Mouse (Mus musculus): ENCODE results near the gene Thsd4. TPM values are rescaled to one million over a fixed set of nuclear protein-coding genes. Genes with fewer than 3 reads are reported as not detected.
A peak's percentile ranks its signal among the peaks of the same experiment; 100 is the strongest.

Thsd4 gene
- polyA plus RNA-seq, 1 experiment from 2014 or later: 8.7 TPM

DNA sequence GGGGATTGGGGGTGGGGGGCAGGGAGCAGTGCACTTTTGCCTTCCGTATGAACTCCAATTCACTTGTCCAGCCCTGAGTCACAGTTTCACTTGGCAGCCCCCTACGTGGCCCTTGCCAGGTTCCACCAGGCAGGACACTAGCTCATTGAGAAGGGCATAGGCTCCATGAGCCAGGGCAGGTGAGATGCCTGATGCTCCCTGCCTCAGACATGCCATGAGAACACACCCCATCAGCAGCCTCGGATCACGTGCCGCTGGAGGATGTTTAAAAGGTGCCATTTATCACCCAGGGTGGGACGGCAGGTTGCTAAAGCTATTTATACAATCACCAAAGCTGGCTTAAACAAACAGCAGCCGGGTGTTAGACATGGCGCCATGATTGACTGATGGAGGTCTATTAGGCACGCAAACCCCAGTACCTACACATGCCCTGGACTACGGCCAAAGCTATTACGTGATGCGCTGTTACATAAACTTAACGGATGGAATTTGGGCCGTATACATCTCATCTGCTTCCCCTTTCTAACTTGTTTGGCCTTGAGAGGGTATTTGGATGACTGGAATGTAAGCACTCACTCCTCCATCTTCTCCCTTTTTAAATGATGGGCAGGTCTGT lies 157.6 kb downstream of the Thsd4 start:
- ATAC-seq (ENCODE audit: low read depth): peak; percentile 23; the same call in 1 of the 2 replicates
- Histone ChIP-seq H3K36me3 (no peaks in the 10 kb centered on the region), H3K4me1 (replicated peaks) (peaks cover 20% of the 10 kb centered on the region), H3K4me2 (no peak overlapping the region), H3K27me3 (no peaks in the 10 kb centered on the region), H3K9ac (no peak overlapping the region), H3K27ac (replicated peaks) (no peak overlapping the region), H3K9me3 (no peaks in the 10 kb centered on the region), H3K4me3 (no peak overlapping the region)
- WGBS: 35% methylated on average over 14 of the region's 14 CpGs

DNA sequence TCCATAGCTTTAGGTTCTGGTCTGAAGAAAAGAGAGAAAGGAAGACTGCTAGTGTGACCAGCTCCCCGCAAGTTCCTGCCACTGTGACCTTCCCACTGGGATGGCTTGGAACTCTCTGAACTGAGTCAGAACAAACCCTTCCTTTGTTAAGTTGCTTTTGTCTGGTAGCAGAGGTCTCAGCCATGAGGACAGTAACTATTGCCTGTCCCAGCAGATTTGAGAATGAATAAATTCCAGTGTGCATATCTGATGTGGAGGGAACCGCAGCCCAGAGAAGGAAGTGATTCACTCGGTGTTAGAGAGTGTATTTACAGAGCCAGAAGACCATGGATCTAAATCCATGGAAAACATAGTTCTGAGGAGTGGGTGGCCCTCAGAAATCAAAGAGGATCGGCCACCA lies 169.5 kb downstream of the Thsd4 start:
- H3K27ac ChIP-seq (replicated peaks): no peak overlapping the region
- no peaks in the 10 kb centered on the region for H3K27me3 ChIP-seq
- H3K9me3 ChIP-seq: no peaks in the 10 kb centered on the region
- no peak overlapping the region for H3K9ac ChIP-seq
- no peak overlapping the region for H3K4me2 ChIP-seq
- no peak for ATAC-seq (ENCODE audit: low read depth)
- 82% methylated on average over 4 of the region's 4 CpGs for WGBS
- H3K4me3 ChIP-seq: no peak overlapping the region
- H3K36me3 ChIP-seq: no peaks in the 10 kb centered on the region
- H3K4me1 ChIP-seq (replicated peaks): peaks cover 8% of the 10 kb centered on the region; the same call in 1 of the 2 replicates

DNA sequence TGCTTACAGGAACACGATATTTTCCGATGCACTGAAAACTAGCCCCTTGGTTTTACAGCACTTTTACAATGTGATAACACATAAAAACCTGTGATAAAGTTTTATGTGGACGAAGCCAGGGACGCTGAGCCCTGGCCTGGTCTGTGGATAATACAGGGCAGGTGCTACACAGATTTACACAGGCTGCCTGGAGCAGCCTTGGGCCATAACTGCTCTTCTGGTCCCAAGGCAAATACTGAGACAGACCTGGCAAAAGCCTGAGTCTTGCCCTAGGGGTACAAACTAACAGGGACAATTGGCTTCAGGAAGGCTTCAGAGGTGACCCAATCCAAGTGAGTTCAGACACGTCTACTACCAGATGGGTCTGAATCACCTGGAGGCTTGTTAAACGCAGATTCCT lies 170.7 kb downstream of the Thsd4 start:
- WGBS: 79% methylated on average over 6 of the region's 6 CpGs

DNA sequence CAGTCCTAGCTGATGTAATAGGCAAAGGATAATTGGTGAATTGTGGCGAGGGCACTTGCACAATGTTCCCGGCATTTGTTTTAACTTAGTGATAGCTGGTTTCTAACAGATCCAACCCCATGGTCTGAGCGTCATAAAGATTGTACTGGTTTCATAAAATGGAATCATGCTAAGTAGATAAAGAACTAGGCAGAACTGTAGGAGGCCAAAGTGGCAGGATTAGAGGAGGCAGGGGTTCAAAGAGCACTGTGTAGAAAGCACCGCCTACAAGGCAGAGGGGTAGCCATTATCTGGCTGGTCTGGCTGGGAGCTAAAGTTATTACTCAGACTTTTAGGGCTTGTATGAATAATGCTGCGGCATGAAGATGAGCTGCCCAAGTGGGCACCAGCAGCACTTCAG lies 185.7 kb downstream of the Thsd4 start:
- 94% methylated on average over 5 of the region's 5 CpGs for WGBS
- Histone ChIP-seq H3K36me3 (no peaks in the 10 kb centered on the region), H3K27me3 (no peaks in the 10 kb centered on the region), H3K9ac (no peak overlapping the region), H3K4me2 (no peak overlapping the region), H3K4me1 (replicated peaks) (no peaks in the 10 kb centered on the region), H3K9me3 (no peaks in the 10 kb centered on the region), H3K27ac (replicated peaks) (no peak overlapping the region), H3K4me3 (no peak overlapping the region)
- ATAC-seq (ENCODE audit: low read depth): no peak

More for the DNA sequence above, 170.7 kb downstream of the Thsd4 start:
- Histone ChIP-seq H3K4me1 (replicated peaks) (peaks cover 10% of the 10 kb centered on the region; the same call in 1 of the 2 replicates), H3K36me3 (no peaks in the 10 kb centered on the region), H3K9me3 (no peaks in the 10 kb centered on the region), H3K27me3 (no peaks in the 10 kb centered on the region), H3K9ac (no peak overlapping the region), H3K4me3 (no peak overlapping the region), H3K27ac (replicated peaks) (no peak overlapping the region), H3K4me2 (no peak overlapping the region)
- no peak for ATAC-seq (ENCODE audit: low read depth)

DNA sequence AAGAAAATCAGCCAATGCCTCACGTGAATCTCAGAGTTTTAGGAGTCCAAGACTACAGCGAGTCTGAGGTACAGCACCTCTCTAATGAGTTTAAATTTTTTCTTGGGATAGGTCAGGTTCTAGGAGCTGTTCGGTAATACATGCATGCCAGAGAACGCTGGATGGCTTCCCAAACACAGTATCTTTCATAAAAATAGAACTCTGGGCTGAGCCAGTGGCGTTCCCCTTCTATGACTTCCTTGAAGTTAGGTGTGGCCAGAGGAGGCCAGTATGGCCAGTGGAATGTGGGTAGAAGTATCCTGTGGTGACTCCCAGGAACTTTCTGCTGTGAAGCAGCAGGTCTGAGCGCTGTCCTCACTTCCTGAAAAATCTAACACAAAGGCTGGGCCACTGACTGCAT lies 186.4 kb downstream of the Thsd4 start:
- Histone ChIP-seq H3K4me1 (replicated peaks) (no peaks in the 10 kb centered on the region), H3K9ac (no peak overlapping the region), H3K36me3 (no peaks in the 10 kb centered on the region), H3K27ac (replicated peaks) (no peak overlapping the region), H3K4me2 (no peak overlapping the region), H3K4me3 (no peak overlapping the region), H3K27me3 (no peaks in the 10 kb centered on the region), H3K9me3 (no peaks in the 10 kb centered on the region)
- 87% methylated on average over 6 of the region's 6 CpGs for WGBS
- no peak for ATAC-seq (ENCODE audit: low read depth)

DNA sequence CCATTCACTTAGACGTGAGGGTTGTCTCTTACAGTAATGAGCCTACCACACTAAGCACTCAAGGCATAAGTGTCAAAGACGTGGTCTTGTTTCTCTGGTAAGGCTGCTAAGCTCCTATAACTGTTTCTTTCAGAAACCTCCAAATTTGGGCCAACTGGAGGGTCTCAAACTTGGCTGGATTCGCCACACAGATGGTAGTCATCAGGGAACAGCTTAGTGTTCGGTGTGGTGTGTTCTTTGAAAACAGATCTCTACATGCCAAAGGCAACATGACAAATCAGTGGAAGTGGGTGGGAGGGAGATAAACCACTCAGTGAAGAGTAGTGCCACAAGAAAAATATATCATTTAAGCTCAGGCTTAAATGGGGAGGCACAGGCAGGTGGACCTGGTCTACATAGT lies 191.9 kb downstream of the Thsd4 start:
- no peaks in the 10 kb centered on the region for H3K36me3 ChIP-seq
- 83% methylated on average over 4 of the region's 4 CpGs for WGBS
- no peak overlapping the region for H3K9ac ChIP-seq
- ATAC-seq (ENCODE audit: low read depth): no peak
- no peak overlapping the region for H3K27ac ChIP-seq (replicated peaks)
- no peak overlapping the region for H3K4me2 ChIP-seq
- H3K27me3 ChIP-seq: no peaks in the 10 kb centered on the region
- no peaks in the 10 kb centered on the region for H3K9me3 ChIP-seq
- no peak overlapping the region for H3K4me3 ChIP-seq
- no peaks in the 10 kb centered on the region for H3K4me1 ChIP-seq (replicated peaks)

DNA sequence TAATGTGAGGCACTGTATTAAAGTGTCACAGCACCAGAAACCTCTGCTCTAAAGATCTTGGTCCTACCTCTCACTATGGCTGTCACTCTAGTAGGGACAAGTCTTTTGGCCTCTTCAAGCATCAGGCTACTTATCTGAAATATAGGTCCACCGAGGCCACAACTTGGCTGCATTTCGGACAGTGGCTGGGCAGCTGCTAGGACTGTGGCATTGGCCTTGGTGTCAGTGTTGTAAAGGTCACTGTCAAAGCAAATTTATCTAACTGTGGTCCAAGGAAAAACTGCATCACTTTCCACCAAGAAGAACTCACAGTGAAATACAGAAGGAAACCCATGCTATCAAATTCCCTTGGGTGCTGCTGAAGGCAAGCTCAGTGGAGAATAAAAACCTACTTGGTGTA lies 197.1 kb downstream of the Thsd4 start:
- Histone ChIP-seq H3K9me3 (no peaks in the 10 kb centered on the region), H3K4me1 (replicated peaks) (no peaks in the 10 kb centered on the region), H3K4me3 (no peak overlapping the region), H3K27me3 (no peaks in the 10 kb centered on the region), H3K27ac (replicated peaks) (no peak overlapping the region), H3K9ac (no peak overlapping the region), H3K4me2 (no peak overlapping the region), H3K36me3 (no peaks in the 10 kb centered on the region)
- WGBS: 82% methylated on average over 2 of the region's 2 CpGs
- ATAC-seq (ENCODE audit: low read depth): no peak

DNA sequence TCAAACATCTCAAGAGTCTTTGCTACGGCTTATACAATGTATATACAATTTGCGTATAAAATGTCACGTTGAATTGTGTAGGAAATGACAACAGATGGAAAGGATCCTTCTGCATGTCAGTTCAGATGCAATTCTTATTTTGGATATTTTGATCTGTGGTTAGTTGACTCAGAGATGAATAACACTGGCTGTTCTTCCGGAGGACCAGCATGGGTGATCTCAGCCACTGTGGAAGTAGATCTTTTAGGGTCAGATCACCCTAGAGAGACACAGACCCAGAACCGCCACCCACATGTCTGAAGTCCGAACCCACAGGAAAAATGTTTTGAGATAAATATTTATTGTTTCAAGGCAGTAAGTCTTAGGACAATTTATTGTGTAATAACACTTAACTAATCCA lies 198.4 kb downstream of the Thsd4 start:
- ATAC-seq (ENCODE audit: low read depth): no peak
- no peaks in the 10 kb centered on the region for H3K27me3 ChIP-seq
- no peaks in the 10 kb centered on the region for H3K9me3 ChIP-seq
- no peak overlapping the region for H3K27ac ChIP-seq (replicated peaks)
- H3K9ac ChIP-seq: no peak overlapping the region
- no peak overlapping the region for H3K4me3 ChIP-seq
- no peak overlapping the region for H3K4me2 ChIP-seq
- WGBS: 95% methylated on average over 6 of the region's 6 CpGs
- H3K4me1 ChIP-seq (replicated peaks): no peaks in the 10 kb centered on the region
- H3K36me3 ChIP-seq: no peaks in the 10 kb centered on the region

DNA sequence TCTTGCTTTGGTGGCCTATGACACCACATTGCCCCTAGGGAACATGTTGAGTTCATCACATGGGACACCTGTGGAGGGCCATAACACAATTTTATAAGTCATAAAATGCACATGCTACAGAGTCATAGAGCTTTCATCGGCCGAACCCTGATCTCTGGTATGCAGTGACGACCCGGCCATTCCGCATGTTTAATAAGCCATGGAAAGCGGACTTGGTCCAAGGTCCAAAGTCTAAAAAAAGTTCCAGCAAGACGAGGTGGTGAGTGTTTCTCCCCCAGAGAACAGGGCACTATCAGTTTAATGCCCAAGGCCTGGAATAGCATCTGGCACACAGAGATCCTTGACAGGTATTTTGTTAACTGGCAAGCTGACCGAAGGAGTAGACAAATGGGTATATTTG lies 204.6 kb downstream of the Thsd4 start:
- WGBS: 91% methylated on average over 8 of the region's 8 CpGs
- no peak overlapping the region for H3K4me2 ChIP-seq
- no peaks in the 10 kb centered on the region for H3K9me3 ChIP-seq

DNA sequence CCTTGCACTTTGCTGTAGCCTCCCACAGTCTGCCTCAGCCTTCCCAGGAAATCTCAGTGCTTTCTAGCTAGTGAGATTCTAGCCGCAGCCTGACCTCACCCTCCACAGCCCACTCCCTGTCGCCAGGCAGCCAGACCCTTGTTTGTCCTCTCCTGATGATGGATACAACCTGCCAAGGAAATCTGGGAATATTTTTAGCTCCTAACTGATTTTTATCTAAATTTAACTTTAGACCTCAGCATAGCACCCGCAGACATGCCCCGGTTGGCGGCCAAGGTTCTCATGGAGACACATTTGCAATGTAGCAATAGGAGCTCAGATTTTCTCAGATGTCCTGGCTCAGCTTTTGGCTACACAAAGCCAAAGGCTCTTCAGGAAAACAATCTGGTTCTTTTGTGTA lies 205.3 kb downstream of the Thsd4 start:
- Histone ChIP-seq H3K4me1 (replicated peaks) (peaks cover 24% of the 10 kb centered on the region), H3K27ac (replicated peaks) (no peak overlapping the region), H3K4me2 (no peak overlapping the region), H3K9me3 (no peaks in the 10 kb centered on the region), H3K36me3 (no peaks in the 10 kb centered on the region), H3K27me3 (no peaks in the 10 kb centered on the region), H3K4me3 (no peak overlapping the region), H3K9ac (no peak overlapping the region)
- no peak for ATAC-seq (ENCODE audit: low read depth)
- 84% methylated on average over 5 of the region's 5 CpGs for WGBS

More for the DNA sequence above, 204.6 kb downstream of the Thsd4 start:
- H3K4me1 ChIP-seq (replicated peaks): peaks cover 18% of the 10 kb centered on the region
- H3K27me3 ChIP-seq: no peaks in the 10 kb centered on the region
- H3K36me3 ChIP-seq: no peaks in the 10 kb centered on the region
- no peak for ATAC-seq (ENCODE audit: low read depth)
- no peak overlapping the region for H3K27ac ChIP-seq (replicated peaks)
- no peak overlapping the region for H3K9ac ChIP-seq
- H3K4me3 ChIP-seq: no peak overlapping the region

DNA sequence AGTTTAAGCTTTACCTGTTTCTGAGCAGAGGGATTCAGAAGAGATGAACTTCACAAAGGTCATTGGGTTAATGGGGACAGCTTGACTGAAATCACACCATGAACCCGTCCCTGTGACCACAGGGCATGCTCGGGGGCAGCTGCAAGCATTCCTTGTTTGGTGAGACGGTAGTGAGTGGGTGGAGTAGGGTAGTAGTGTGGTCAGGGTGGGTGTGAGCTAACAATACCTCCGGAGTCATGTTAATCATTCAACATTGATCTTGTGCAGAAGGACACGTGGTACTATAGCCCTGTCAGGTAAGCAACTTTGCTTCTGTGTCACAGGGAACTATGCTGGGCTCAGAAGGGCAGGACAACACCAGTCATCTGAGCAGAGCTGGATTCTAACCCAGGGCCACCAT lies 206.3 kb downstream of the Thsd4 start:
- WGBS: 79% methylated on average over 5 of the region's 5 CpGs
- no peak for ATAC-seq (ENCODE audit: low read depth)
- Histone ChIP-seq H3K27me3 (no peaks in the 10 kb centered on the region), H3K4me2 (no peak overlapping the region), H3K36me3 (no peaks in the 10 kb centered on the region), H3K9ac (no peak overlapping the region), H3K9me3 (no peaks in the 10 kb centered on the region), H3K4me1 (replicated peaks) (peaks cover 32% of the 10 kb centered on the region), H3K4me3 (no peak overlapping the region), H3K27ac (replicated peaks) (no peak overlapping the region)

DNA sequence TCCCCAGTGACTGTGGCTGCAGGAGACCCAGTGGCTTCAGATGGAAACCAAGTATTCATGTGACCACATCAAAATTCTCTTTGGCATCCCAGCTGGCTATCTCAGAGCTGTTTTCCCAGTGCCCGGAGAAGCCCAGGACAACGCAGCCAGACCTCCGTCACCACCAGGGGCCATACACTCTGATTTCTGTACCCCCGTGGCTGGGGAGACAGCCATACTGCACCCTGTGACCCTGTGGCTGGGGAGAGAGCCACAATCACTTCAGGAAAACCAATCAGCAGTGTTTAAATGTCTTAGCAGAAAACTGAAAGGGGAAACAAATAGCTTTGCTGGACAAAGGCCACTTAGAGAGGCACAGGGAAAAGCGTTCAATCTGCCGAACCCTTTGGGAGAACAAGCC lies 208.2 kb downstream of the Thsd4 start:
- ATAC-seq (ENCODE audit: low read depth): no peak
- WGBS: 45% methylated on average over 6 of the region's 6 CpGs
- no peaks in the 10 kb centered on the region for H3K27me3 ChIP-seq
- no peak overlapping the region for H3K4me2 ChIP-seq
- no peaks in the 10 kb centered on the region for H3K9me3 ChIP-seq
- H3K36me3 ChIP-seq: no peaks in the 10 kb centered on the region
- H3K27ac ChIP-seq (replicated peaks): no peak overlapping the region
- H3K4me1 ChIP-seq (replicated peaks): peaks cover 44% of the 10 kb centered on the region
- H3K9ac ChIP-seq: no peak overlapping the region
- H3K4me3 ChIP-seq: no peak overlapping the region

DNA sequence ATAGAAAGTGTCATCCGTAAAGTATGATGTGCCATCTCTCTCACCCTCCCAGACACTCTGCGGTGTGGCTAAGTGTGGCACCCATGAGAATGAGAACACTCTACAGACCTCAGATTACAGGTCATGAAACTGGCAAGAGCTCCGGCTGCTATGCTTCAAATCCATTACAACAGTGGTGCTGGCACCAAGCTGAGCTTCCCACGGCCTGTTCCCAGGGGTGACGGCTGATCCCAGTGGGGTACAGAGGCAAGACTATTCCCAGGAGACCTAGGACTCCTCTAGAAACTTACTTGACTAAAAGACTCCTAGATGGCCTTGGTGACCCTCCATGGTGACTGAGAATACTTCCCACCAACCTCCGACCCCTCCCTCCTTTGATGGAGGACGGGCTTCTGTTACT lies 209.2 kb downstream of the Thsd4 start:
- WGBS: 76% methylated on average over 7 of the region's 7 CpGs
- no peak for ATAC-seq (ENCODE audit: low read depth)
- H3K36me3 ChIP-seq: no peaks in the 10 kb centered on the region
- H3K4me2 ChIP-seq: no peak overlapping the region
- no peak overlapping the region for H3K27ac ChIP-seq (replicated peaks)
- H3K9ac ChIP-seq: no peak overlapping the region
- H3K4me3 ChIP-seq: no peak overlapping the region
- H3K9me3 ChIP-seq: no peaks in the 10 kb centered on the region
- no peaks in the 10 kb centered on the region for H3K27me3 ChIP-seq
- peaks cover 44% of the 10 kb centered on the region for H3K4me1 ChIP-seq (replicated peaks)
